Mouse (Mus musculus) liver, postnatal 0 days (tissue): Measurements from ENCODE around the gene Zfp768.

Source experiments
- CTCF ChIP-seq: sonication (generic); IDR thresholded peaks from 2 replicates; pipeline ENCODE4 v1.5.1; 2016; ENCODE audit warnings: antibody characterized with exemption, low read depth
- EP300 ChIP-seq: IDR thresholded peaks from 2 replicates; pipeline ENCODE4 v1.6.1; 2016; ENCODE audit warnings: antibody characterized with exemption, low read depth, mild to moderate bottlenecking

GRCm38 (mm10) chr7:127308887-127309286, 36.5 kb downstream of the Zfp768 start:
- TF ChIP-seq CTCF (peak; percentile 89), EP300 (no peak)
